Mouse (Mus musculus): ENCODE measurements around the gene Egfl8. TPM values are rescaled to one million over a fixed set of nuclear protein-coding genes. Genes with fewer than 3 reads are reported as not detected.

The Egfl8 gene
- polyA plus RNA-seq, 1 experiment from 2014 or later: 4.4 TPM

DNA sequence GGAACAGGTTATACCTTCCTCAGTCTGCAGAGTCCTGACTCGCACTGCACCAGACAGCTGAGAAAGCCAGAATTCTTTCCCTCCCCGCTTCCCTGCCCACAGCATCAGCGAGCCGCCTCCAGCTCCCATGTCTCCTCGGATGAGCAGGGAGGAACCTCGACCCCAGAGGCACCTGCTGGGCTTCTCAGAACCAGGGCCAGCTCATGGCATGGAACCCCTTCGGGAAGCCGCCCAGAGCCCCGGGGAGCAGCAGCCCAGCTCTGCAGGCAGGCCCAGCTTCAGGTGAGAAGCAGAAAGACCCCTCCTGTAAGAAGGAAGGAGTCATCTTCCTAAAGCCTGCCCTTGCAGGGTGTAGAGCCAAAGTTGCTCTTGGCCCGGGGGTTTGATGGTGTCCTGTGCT is 36.8 kb upstream of the Egfl8 start:
- Histone ChIP-seq H3K4me2 (replicated peaks; ENCODE audit: low read depth, low read length) (no peak overlapping the region), H3K4me1 (replicated peaks; ENCODE audit: control insufficient read depth, insufficient read depth, low read length) (no peaks in the 10 kb centered on the region; the same call in 1 of the 2 replicates), H3K9me3 (ENCODE audit: control insufficient read depth, low read length) (no peaks in the 10 kb centered on the region), H3K27ac (ENCODE audit: low read depth, low read length) (no peak overlapping the region), H3K27me3 (ENCODE audit: control insufficient read depth, insufficient read depth, low read length) (no peaks in the 10 kb centered on the region), H3K36me3 (ENCODE audit: control insufficient read depth, insufficient read depth, low read length) (peaks cover 15% of the 10 kb centered on the region; the same call in 1 of the 2 replicates), H3K4me3 (ENCODE audit: low read depth, low read length) (no peak overlapping the region), H3K9ac (ENCODE audit: low read depth, low read length) (no peak overlapping the region)
- DNase-seq (ENCODE audit: low spot score) (no peak), ATAC-seq (ENCODE audit: low FRiP score) (no peak)
- 91% methylated on average over 10 of the region's 10 CpGs for WGBS

GRCm38 (mm10) chr17:34651507-34652221 is 35.9 kb upstream of the Egfl8 start:
- peaks cover 15% of the 10 kb centered on the region; the same call in 1 of the 2 replicates for H3K36me3 ChIP-seq (ENCODE audit: control insufficient read depth, insufficient read depth, low read length)
- no peak overlapping the region for H3K4me3 ChIP-seq (ENCODE audit: low read depth, low read length)
- H3K4me2 ChIP-seq (replicated peaks; ENCODE audit: low read depth, low read length): no peak overlapping the region
- no peak overlapping the region for H3K27ac ChIP-seq (ENCODE audit: low read depth, low read length)
- no peak for ATAC-seq (ENCODE audit: low FRiP score)
- no peaks in the 10 kb centered on the region for H3K27me3 ChIP-seq (ENCODE audit: control insufficient read depth, insufficient read depth, low read length)
- no peak overlapping the region for H3K9ac ChIP-seq (ENCODE audit: low read depth, low read length)
- no peaks in the 10 kb centered on the region; the same call in 1 of the 2 replicates for H3K4me1 ChIP-seq (replicated peaks; ENCODE audit: control insufficient read depth, insufficient read depth, low read length)
- 53% methylated on average over 16 of the region's 19 CpGs for WGBS
- H3K9me3 ChIP-seq (ENCODE audit: control insufficient read depth, low read length): no peaks in the 10 kb centered on the region
- DNase-seq (ENCODE audit: low spot score): peak; percentile 50

GRCm38 (mm10) chr17:34650781-34651180 is 35.0 kb upstream of the Egfl8 start:
- Histone ChIP-seq H3K9ac (ENCODE audit: low read depth, low read length) (no peak overlapping the region), H3K27me3 (ENCODE audit: control insufficient read depth, insufficient read depth, low read length) (no peaks in the 10 kb centered on the region), H3K4me3 (ENCODE audit: low read depth, low read length) (no peak overlapping the region), H3K9me3 (ENCODE audit: control insufficient read depth, low read length) (no peaks in the 10 kb centered on the region), H3K4me2 (replicated peaks; ENCODE audit: low read depth, low read length) (no peak overlapping the region), H3K4me1 (replicated peaks; ENCODE audit: control insufficient read depth, insufficient read depth, low read length) (no peaks in the 10 kb centered on the region; the same call in 1 of the 2 replicates), H3K36me3 (ENCODE audit: control insufficient read depth, insufficient read depth, low read length) (peaks cover 15% of the 10 kb centered on the region; the same call in 1 of the 2 replicates), H3K27ac (ENCODE audit: low read depth, low read length) (no peak overlapping the region)
- no peak for DNase-seq (ENCODE audit: low spot score)
- ATAC-seq (ENCODE audit: low FRiP score): no peak
- 93% methylated on average over 14 of the region's 14 CpGs for WGBS

- H3K9me3 ChIP-seq (ENCODE audit: control insufficient read depth, low read length): no peaks in the 10 kb centered on the region
- H3K36me3 ChIP-seq (ENCODE audit: control insufficient read depth, insufficient read depth, low read length): peaks cover 15% of the 10 kb centered on the region; the same call in 1 of the 2 replicates
- no peak overlapping the region for H3K9ac ChIP-seq (ENCODE audit: low read depth, low read length)
- no peak for DNase-seq (ENCODE audit: low spot score)
- no peaks in the 10 kb centered on the region; the same call in 1 of the 2 replicates for H3K4me1 ChIP-seq (replicated peaks; ENCODE audit: control insufficient read depth, insufficient read depth, low read length)
- 90% methylated on average over 18 of the region's 18 CpGs for WGBS
- no peak overlapping the region for H3K27ac ChIP-seq (ENCODE audit: low read depth, low read length)
- no peaks in the 10 kb centered on the region for H3K27me3 ChIP-seq (ENCODE audit: control insufficient read depth, insufficient read depth, low read length)
- no peak for ATAC-seq (ENCODE audit: low FRiP score)
- no peak overlapping the region for H3K4me3 ChIP-seq (ENCODE audit: low read depth, low read length)
- no peak overlapping the region for H3K4me2 ChIP-seq (replicated peaks; ENCODE audit: low read depth, low read length)
Observed at GRCm38 (mm10) chr17:34649106-34649864, 33.5 kb upstream of the Egfl8 start.

DNA sequence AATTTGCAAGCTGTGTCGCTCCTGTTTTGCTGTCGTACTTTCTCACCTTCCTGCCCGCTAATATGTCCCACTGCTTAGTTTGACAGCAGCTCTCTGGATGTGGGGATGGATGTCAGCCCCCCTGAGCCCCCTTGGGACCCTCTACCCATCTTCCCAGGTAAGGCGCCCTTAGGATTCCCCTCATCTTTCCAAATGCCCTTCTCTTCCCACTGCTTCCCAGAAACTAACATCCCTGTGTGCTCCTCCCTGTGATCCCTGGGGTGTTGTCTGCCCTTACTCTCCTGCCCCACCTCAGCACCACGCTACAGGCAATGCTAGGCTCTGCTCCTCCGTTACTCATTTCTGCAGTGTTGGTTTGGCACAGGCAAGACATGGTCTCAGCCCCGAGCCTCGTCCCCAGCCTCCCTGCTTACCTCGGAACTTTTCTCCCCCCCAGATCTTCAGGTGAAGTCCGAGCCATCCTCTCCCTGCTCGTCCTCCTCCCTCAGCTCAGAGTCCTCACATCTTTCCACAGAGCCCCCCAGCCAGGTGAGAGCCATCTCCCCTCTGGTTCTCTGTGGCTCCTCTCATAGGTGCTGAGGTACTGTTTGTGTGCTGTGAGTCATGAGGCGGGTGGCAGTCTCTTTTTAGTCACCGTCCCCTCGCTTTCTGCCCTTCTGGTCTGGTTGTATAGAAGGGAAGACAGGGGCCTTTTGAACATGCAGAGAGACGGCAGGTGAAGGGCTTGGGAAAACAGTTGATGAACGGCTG is 32.5 kb upstream of the Egfl8 start:
- DNase-seq (ENCODE audit: low spot score) (no peak), ATAC-seq (ENCODE audit: low FRiP score) (no peak)
- Histone ChIP-seq H3K27me3 (ENCODE audit: control insufficient read depth, insufficient read depth, low read length) (no peaks in the 10 kb centered on the region), H3K9ac (ENCODE audit: low read depth, low read length) (peak overlapping the region; percentile 96; the same call in 1 of the 2 replicates), H3K4me1 (replicated peaks; ENCODE audit: control insufficient read depth, insufficient read depth, low read length) (no peaks in the 10 kb centered on the region; the same call in 1 of the 2 replicates), H3K9me3 (ENCODE audit: control insufficient read depth, low read length) (no peaks in the 10 kb centered on the region), H3K36me3 (ENCODE audit: control insufficient read depth, insufficient read depth, low read length) (peaks cover 15% of the 10 kb centered on the region; the same call in 1 of the 2 replicates), H3K27ac (ENCODE audit: low read depth, low read length) (no peak overlapping the region), H3K4me2 (replicated peaks; ENCODE audit: low read depth, low read length) (peak overlapping the region; percentile 84; the same call in 1 of the 2 replicates), H3K4me3 (ENCODE audit: low read depth, low read length) (peak overlapping the region; percentile 97)
- 84% methylated on average over 16 of the region's 16 CpGs for WGBS

DNA sequence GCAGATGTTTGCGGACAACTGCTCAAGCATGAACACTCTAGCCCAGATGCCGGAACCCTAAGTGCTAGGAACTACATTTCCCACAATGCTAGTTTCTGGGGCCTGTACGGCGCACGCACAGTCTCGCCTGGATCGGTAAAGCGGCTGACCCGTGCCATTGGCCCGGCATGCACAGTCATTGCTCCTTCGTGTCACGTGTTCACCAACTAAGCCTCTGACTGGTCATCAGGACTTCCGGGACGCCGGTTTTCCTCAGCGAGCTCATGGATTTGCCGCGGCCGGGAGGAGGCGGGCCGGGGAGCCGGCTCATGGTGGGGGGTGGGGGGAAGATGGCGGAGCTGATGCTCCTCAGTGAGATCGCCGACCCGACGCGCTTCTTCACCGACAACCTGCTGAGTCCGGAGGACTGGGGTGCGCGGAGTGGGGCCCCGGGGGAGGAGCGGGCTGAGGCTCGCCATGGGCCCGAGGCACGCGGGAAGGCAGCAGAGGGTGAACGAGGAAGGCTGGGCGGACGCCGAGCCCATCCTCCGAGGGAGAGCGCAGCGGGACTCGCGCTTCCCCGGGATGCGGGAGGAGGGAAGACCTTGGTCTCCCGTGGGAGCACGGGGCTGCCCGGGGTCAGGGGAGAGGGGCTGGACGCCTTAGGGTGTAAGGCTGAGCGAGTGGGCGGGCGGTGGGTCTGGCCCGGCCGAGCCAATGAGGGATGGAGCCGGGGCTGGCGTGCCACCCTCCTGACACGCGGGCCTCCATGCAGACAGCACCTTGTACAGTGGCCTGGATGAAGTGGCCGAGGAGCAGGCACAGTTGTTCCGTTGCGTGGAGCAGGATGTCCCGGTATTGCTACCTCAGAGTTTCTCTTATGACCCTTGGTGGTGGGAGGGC is 31.4 kb upstream of the Egfl8 start, which contains the start of gene Atf6b:
TSS of gene Atf6b (plus strand) at position 241 of the 882 bp plus-strand sequence.
- Histone ChIP-seq H3K27me3 (ENCODE audit: control insufficient read depth, insufficient read depth, low read length) (no peaks in the 10 kb centered on the region), H3K4me2 (replicated peaks; ENCODE audit: low read depth, low read length) (peak within 1 kb of the TSS; percentile 84), H3K4me3 (ENCODE audit: low read depth, low read length) (peak within 1 kb of the TSS; percentile 97), H3K9ac (ENCODE audit: low read depth, low read length) (peak within 1 kb of the TSS; percentile 96), H3K9me3 (ENCODE audit: control insufficient read depth, low read length) (no peaks in the 10 kb centered on the region), H3K36me3 (ENCODE audit: control insufficient read depth, insufficient read depth, low read length) (peaks cover 10% of the 10 kb centered on the region; the same call in 1 of the 2 replicates), H3K27ac (ENCODE audit: low read depth, low read length) (peak within 1 kb of the TSS; percentile 79), H3K4me1 (replicated peaks; ENCODE audit: control insufficient read depth, insufficient read depth, low read length) (no peaks in the 10 kb centered on the region; the same call in 1 of the 2 replicates)
- DNase-seq (ENCODE audit: low spot score) (peak; percentile 91), ATAC-seq (ENCODE audit: low FRiP score) (peak; percentile 97)
- 1% methylated on average over 59 of the region's 66 CpGs for WGBS

GRCm38 (mm10) chr17:34645831-34646511 is 30.2 kb upstream of the Egfl8 start:
- H3K4me2 ChIP-seq (replicated peaks; ENCODE audit: low read depth, low read length): no peak overlapping the region; the same call in 1 of the 2 replicates
- 90% methylated on average over 30 of the region's 30 CpGs for WGBS
- ATAC-seq (ENCODE audit: low FRiP score): no peak

More at GRCm38 (mm10) chr17:34645831-34646511, 30.2 kb upstream of the Egfl8 start:
- H3K27ac ChIP-seq (ENCODE audit: low read depth, low read length): no peak overlapping the region
- H3K4me3 ChIP-seq (ENCODE audit: low read depth, low read length): no peak overlapping the region
- H3K27me3 ChIP-seq (ENCODE audit: control insufficient read depth, insufficient read depth, low read length): no peaks in the 10 kb centered on the region
- peaks cover 9% of the 10 kb centered on the region; the same call in 1 of the 2 replicates for H3K36me3 ChIP-seq (ENCODE audit: control insufficient read depth, insufficient read depth, low read length)
- no peak overlapping the region for H3K9ac ChIP-seq (ENCODE audit: low read depth, low read length)
- no peaks in the 10 kb centered on the region; the same call in 1 of the 2 replicates for H3K4me1 ChIP-seq (replicated peaks; ENCODE audit: control insufficient read depth, insufficient read depth, low read length)
- H3K9me3 ChIP-seq (ENCODE audit: control insufficient read depth, low read length): no peaks in the 10 kb centered on the region
- no peak for DNase-seq (ENCODE audit: low spot score)

Measured in hindbrain, embryonic 11.5 days (tissue).